Mouse (Mus musculus) lung, embryonic 16.5 days (tissue): Measurements from ENCODE around the gene Yod1. TPM values are rescaled to one million over a fixed set of nuclear protein-coding genes. Genes with fewer than 3 reads are reported as not detected.

Experiments used
- ATAC-seq: fragments of 200-750 bp; cut with Nextera tagmentation; 2 replicates; pipeline ENCODE4 v1.8.0; 2017; ENCODE audit warnings: low read depth, mild to moderate bottlenecking, moderate library complexity
- H3K27ac ChIP-seq: fragments of 300-500 bp; sonication (generic); 2 replicates; pipeline ENCODE4 v1.5.1; 2014; ENCODE audit warnings: mild to moderate bottlenecking, control low read depth, low read length
- H3K27me3 ChIP-seq: fragments of 300-500 bp; sonication (generic); 2 replicates; pipeline ENCODE4 v1.6.1; 2014; ENCODE audit warnings: low read depth, low read length, mixed read lengths; ENCODE audit not compliant: control insufficient read depth, insufficient read depth
- H3K36me3 ChIP-seq: fragments of 300-500 bp; sonication (generic); 2 replicates; pipeline ENCODE4 v1.6.1; 2014; ENCODE audit warnings: low read length; ENCODE audit not compliant: control insufficient read depth, insufficient read depth
- H3K4me1 ChIP-seq: fragments of 300-500 bp; sonication (generic); replicated peaks from 2 replicates; pipeline ENCODE4 v1.6.1; 2014; ENCODE audit warnings: low read length, mixed read lengths; ENCODE audit not compliant: control insufficient read depth, insufficient read depth
- H3K4me2 ChIP-seq: fragments of 300-500 bp; sonication (generic); 2 replicates; pipeline ENCODE4 v1.6.1; 2014; ENCODE audit warnings: low read depth, low read length, control low read depth
- H3K4me3 ChIP-seq: fragments of 300-500 bp; sonication (generic); 2 replicates; pipeline ENCODE4 v1.5.1; 2014; ENCODE audit warnings: mild to moderate bottlenecking, low read length, control low read depth
- H3K9ac ChIP-seq: fragments of 300-500 bp; sonication (generic); 2 replicates; pipeline ENCODE4 v1.6.1; 2014; ENCODE audit warnings: low read length, control low read depth
- H3K9me3 ChIP-seq: fragments of 300-500 bp; sonication (generic); 2 replicates; pipeline ENCODE4 v1.6.1; 2016; ENCODE audit warnings: low read length; ENCODE audit not compliant: control insufficient read depth
- WGBS: fragments of 180-500 bp; shearing (Covaris S2); extraction: QIAGEN DNeasy Blood & Tissue Kit; methylation state at CpG from one replicate; pipeline ENCODE4 v1.1.7; 2014; 5-methylcytosine and 5-hydroxymethylcytosine counted together
- polyA plus RNA-seq: library from polyadenylated mRNA; unstranded; fragments of >200 nt; fragmentation: Nextera tagmentation; extraction: Ambion mirVana; gene quantifications from 2 replicates; pipeline ENCODE4 v1.2.1, GENCODE M21; 2015

The Yod1 gene
- polyA plus RNA-seq, 1 experiment from 2014 or later: 15.6 TPM

DNA sequence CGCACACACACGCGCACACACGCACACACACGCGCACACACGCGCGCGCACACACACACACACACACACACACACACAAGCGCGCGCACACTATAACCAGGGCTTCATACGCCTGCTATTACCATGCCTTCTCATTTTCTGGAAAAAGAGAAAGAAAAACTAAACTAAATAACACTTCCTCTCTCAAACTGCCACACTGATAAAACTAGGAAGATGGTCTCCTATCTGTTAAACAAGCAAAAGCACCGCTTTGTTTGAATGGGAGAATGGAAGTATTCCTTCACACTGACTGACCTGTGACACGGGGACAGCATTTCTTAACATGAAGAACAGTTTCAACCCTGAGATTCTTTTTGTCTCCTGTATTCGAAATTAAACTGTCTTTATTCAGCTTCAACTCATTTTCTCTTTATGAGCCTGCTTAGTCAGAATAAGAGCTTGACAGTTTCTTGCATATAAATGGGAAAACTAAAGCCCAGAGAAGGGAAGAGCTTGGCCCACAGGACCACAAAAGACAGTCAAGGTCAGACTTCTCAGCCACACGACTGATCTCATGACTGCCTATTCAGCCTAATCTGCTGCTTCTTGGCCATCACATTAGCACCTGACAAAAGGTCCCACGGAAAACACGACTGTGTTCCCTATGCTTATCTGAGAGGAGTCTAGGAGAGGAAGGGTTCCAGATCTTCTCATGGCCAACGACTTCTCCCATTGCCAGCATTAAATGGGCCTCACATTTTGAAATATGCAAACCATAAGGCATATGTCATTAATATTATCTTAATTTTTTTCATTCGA is 6.6 kb upstream of the Yod1 start:
- WGBS: 83% methylated on average over 22 of the region's 22 CpGs
- Histone ChIP-seq H3K4me3 (no peak overlapping the region), H3K4me2 (no peak overlapping the region), H3K36me3 (peaks cover 8% of the 10 kb centered on the region), H3K9ac (no peak overlapping the region), H3K27me3 (no peaks in the 10 kb centered on the region), H3K27ac (no peak overlapping the region), H3K4me1 (peaks cover 5% of the 10 kb centered on the region; the same call in 1 of the 2 replicates), H3K9me3 (no peaks in the 10 kb centered on the region)
- ATAC-seq: no peak

DNA sequence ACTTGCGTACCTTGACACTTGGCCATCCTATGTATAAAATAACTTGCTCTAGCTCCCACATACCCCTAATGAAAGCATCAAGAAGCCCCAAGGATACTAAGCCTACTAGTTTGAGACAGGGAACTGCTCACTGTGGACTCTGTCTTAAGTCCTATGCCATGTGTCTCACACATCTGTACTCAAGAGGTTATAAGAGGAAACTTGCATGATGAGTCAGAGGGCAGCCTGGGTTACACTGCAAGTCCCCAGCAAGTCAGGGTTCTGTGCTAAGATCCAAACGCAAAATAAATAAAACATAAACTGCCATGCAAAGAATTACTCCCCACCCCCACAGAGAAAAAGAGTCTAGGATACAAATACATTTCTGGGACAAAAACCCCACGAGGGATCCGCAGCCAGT is 3.1 kb upstream of the Yod1 start:
- Histone ChIP-seq H3K27me3 (no peaks in the 10 kb centered on the region), H3K4me1 (peaks cover 14% of the 10 kb centered on the region), H3K4me2 (no peak overlapping the region), H3K4me3 (no peak overlapping the region), H3K9ac (no peak overlapping the region), H3K9me3 (no peaks in the 10 kb centered on the region), H3K36me3 (no peaks in the 10 kb centered on the region; the same call in 1 of the 2 replicates), H3K27ac (no peak overlapping the region)
- 69% methylated on average over 4 of the region's 4 CpGs for WGBS
- ATAC-seq: no peak

GRCm38 (mm10) chr1:130715561-130716217 is 1.4 kb upstream of the Yod1 start, which contains the start of gene Gm29427:
Gene Gm29427, minus strand, starts transcription at chr1:130715799.
- Histone ChIP-seq H3K27ac (peak within 1 kb of the TSS; percentile 93), H3K9me3 (no peaks in the 10 kb centered on the region), H3K9ac (peak within 1 kb of the TSS; percentile 98), H3K4me2 (peak within 1 kb of the TSS; percentile 98), H3K4me3 (peak within 1 kb of the TSS; percentile 97), H3K27me3 (no peaks in the 10 kb centered on the region), H3K4me1 (peaks cover 16% of the 10 kb centered on the region), H3K36me3 (peaks cover 3% of the 10 kb centered on the region)
- peak; percentile 93 for ATAC-seq
- under 1% methylated on average over 35 of the region's 38 CpGs for WGBS

DNA sequence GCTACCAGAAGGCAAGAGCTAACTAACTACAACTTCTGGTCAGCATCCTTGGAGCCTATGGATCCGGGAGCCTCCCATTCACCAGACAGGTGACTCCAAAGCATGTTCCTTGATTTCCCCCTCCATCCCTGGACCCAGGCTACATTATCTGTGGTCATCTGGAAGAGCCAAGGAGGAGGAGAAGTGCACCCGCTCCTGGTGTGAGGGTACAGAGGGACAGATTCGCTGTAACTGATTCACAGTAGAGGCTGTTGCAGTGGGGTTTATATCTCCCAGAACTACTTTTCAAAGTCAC is 962 bp upstream of the Yod1 start:
- Histone ChIP-seq H3K4me1 (peaks cover 16% of the 10 kb centered on the region), H3K9ac (peak overlapping the region; percentile 98), H3K27ac (peak overlapping the region; percentile 93), H3K9me3 (no peaks in the 10 kb centered on the region), H3K27me3 (no peaks in the 10 kb centered on the region), H3K4me2 (peak overlapping the region; percentile 98), H3K36me3 (peaks cover 5% of the 10 kb centered on the region), H3K4me3 (peak overlapping the region; percentile 97)
- ATAC-seq: peak; percentile 5
- WGBS: 0% methylated on average over 3 of the region's 3 CpGs

DNA sequence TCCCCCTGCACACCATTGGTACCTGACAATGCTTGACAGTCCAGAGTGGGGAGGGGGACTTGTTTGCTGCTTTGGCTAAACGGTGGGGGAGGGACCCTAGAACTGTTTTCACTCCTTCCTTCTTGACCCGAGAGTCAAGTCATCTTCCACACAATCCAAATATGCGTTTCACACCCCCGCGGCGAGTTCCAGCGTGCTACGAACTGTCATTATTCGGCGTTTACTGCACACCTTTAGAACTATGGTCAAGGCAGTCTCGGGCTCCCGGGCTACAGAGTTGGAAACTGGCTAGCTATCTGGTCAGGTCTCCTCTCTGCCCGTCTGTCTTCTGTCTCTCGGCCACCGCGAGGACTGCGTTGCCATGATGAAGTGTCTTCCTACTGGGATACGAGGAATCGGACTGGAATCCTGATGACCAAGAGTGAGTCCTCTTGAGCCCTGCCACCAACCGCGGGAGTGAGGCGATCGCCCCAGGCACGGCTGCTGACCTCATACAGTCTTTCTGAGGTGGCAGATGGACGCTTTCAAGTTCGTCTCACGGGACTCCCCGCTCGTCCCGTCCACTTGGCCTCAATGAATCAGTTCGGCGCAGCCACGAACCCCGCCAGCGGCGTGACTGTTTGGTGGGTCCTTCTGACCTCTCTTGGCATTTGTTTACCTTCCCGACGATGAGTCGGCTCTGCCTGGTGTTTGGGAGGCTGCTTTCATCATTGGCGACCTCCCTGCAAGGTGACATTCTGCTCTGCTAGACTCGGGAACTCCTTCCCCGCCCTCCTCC is 425 bp upstream of the Yod1 start:
- no peaks in the 10 kb centered on the region for H3K9me3 ChIP-seq
- H3K4me1 ChIP-seq: peaks cover 16% of the 10 kb centered on the region
- H3K4me2 ChIP-seq: peak overlapping the region; percentile 98
- peak overlapping the region; percentile 97 for H3K4me3 ChIP-seq
- peaks cover 5% of the 10 kb centered on the region for H3K36me3 ChIP-seq
- H3K9ac ChIP-seq: peak overlapping the region; percentile 98
- H3K27ac ChIP-seq: peak overlapping the region; percentile 93
- under 1% methylated on average over 42 of the region's 42 CpGs for WGBS
- ATAC-seq: peak; percentile 23
- no peaks in the 10 kb centered on the region for H3K27me3 ChIP-seq

DNA sequence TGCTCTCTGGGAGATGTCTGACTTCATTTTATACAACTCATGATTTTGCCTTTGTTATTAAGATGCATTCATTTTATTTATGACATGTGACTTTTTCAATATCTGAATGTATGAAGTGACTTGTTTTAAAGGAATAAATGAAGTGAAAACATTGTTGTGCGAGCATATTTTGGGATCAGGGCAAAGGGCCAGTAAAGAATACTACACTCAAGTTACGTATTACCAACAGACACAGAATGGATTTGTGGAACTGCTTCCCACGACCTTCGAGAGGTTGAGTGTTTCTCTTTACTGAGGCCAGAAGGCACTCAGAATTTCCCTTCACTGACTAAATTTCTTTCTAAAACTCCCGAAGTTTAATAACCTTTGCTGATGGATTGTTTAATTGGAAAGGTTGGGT is 7.1 kb downstream of the Yod1 start:
- Histone ChIP-seq H3K27me3 (no peaks in the 10 kb centered on the region), H3K4me3 (no peak overlapping the region), H3K9me3 (no peaks in the 10 kb centered on the region), H3K9ac (no peak overlapping the region), H3K27ac (no peak overlapping the region), H3K36me3 (peaks cover 5% of the 10 kb centered on the region; the same call in 1 of the 2 replicates), H3K4me1 (no peaks in the 10 kb centered on the region; the same call in 1 of the 2 replicates), H3K4me2 (no peak overlapping the region)
- no peak for ATAC-seq
- 86% methylated on average over 5 of the region's 5 CpGs for WGBS

DNA sequence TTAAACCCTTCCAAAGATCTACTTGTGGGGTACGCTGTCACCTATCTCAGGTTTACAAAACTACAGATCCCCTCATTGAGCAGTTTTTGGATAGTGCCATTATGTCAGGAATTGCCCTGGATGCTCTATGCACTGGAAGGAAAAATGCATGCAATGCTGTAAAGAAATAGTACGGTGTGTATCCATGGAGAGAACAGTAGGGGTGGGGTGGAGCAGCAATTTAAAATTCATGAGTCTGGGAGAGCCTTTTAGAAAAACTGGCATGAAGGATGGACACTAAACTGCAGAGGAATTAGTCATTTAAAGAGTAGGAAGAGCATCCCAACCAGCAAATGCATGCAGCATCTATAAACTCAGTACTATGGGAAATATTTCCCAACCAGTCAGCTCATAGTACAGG is 9.3 kb downstream of the Yod1 start:
- WGBS: 88% methylated on average over 2 of the region's 2 CpGs
- Histone ChIP-seq H3K36me3 (no peaks in the 10 kb centered on the region), H3K9me3 (no peaks in the 10 kb centered on the region), H3K27ac (no peak overlapping the region), H3K4me2 (no peak overlapping the region), H3K9ac (no peak overlapping the region), H3K4me3 (no peak overlapping the region), H3K4me1 (peaks cover 9% of the 10 kb centered on the region), H3K27me3 (no peaks in the 10 kb centered on the region)
- ATAC-seq: no peak

GRCm38 (mm10) chr1:130728070-130728469 is 10.9 kb downstream of the Yod1 start:
- Histone ChIP-seq H3K4me3 (no peak overlapping the region), H3K9ac (no peak overlapping the region), H3K27ac (no peak overlapping the region), H3K9me3 (no peaks in the 10 kb centered on the region), H3K4me1 (peaks cover 10% of the 10 kb centered on the region), H3K36me3 (no peaks in the 10 kb centered on the region), H3K27me3 (no peaks in the 10 kb centered on the region), H3K4me2 (no peak overlapping the region)
- WGBS: 42% methylated on average over 1 of the region's 1 CpGs
- no peak for ATAC-seq

GRCm38 (mm10) chr1:130728708-130729107 is 11.6 kb downstream of the Yod1 start:
- no peak overlapping the region for H3K4me3 ChIP-seq
- 97% methylated on average over 3 of the region's 3 CpGs for WGBS
- H3K27ac ChIP-seq: no peak overlapping the region
- no peaks in the 10 kb centered on the region for H3K36me3 ChIP-seq
- H3K9ac ChIP-seq: no peak overlapping the region
- no peaks in the 10 kb centered on the region for H3K27me3 ChIP-seq
- H3K4me1 ChIP-seq: peaks cover 10% of the 10 kb centered on the region
- H3K9me3 ChIP-seq: no peaks in the 10 kb centered on the region
- no peak overlapping the region for H3K4me2 ChIP-seq
- no peak for ATAC-seq
